Mouse (Mus musculus): ENCODE measurements around the gene Rrp12.
"Not testable (repeated sequence)": the region's sequence is repeated elsewhere in the genome, so short reads cannot be mapped to it uniquely, and the experiment has no call there.

Gene Rrp12

GRCm38 (mm10) chr19:41895460-41896318, at the start of gene Rrp12:
Gene Rrp12, minus strand, starts transcription at chr19:41896173.
- DNase-seq (ENCODE audit: low read depth, low spot score) = peak; percentile 87

- DNase-seq (ENCODE audit: low read depth, low spot score) = no peak
Observed at GRCm38 (mm10) chr19:41943841-41944240, 47.9 kb upstream of the Rrp12 start.

- DNase-seq (ENCODE audit: low read depth, low spot score) = no peak
Observed at GRCm38 (mm10) chr19:41938539-41938938, 42.6 kb upstream of the Rrp12 start.

GRCm38 (mm10) chr19:41935921-41936320, 39.9 kb upstream of the Rrp12 start:
- no peak for DNase-seq (ENCODE audit: low read depth, low spot score)

GRCm38 (mm10) chr19:41934124-41934523, 38.2 kb upstream of the Rrp12 start:
- DNase-seq (ENCODE audit: low read depth, low spot score) = peak; percentile 13

- DNase-seq (ENCODE audit: low read depth, low spot score) = peak; percentile 96
Observed at GRCm38 (mm10) chr19:41933179-41934086, 37.5 kb upstream of the Rrp12 start, which contains the start of the genes Exosc1 and Zdhhc16. Gene Exosc1, minus strand, starts transcription at chr19:41933423. Gene Zdhhc16, plus strand, starts transcription at chr19:41933480.

- DNase-seq (ENCODE audit: low read depth, low spot score) = no peak
Observed at GRCm38 (mm10) chr19:41932686-41933085, 36.7 kb upstream of the Rrp12 start.

GRCm38 (mm10) chr19:41920412-41921067, 24.6 kb upstream of the Rrp12 start:
- no peak for DNase-seq (ENCODE audit: low read depth, low spot score)

- no peak for DNase-seq (ENCODE audit: low read depth, low spot score)
Observed at GRCm38 (mm10) chr19:41919471-41919870, 23.5 kb upstream of the Rrp12 start.

- DNase-seq (ENCODE audit: low read depth, low spot score) = no peak
Observed at GRCm38 (mm10) chr19:41916853-41917252, 20.9 kb upstream of the Rrp12 start.

- no peak for DNase-seq (ENCODE audit: low read depth, low spot score)
Observed at GRCm38 (mm10) chr19:41915294-41915693, 19.3 kb upstream of the Rrp12 start.

GRCm38 (mm10) chr19:41914592-41914882, 18.6 kb upstream of the Rrp12 start:
- not testable (repeated sequence) for DNase-seq (ENCODE audit: low read depth, low spot score)

- DNase-seq (ENCODE audit: low read depth, low spot score) = no peak
Observed at GRCm38 (mm10) chr19:41913774-41914591, 18.0 kb upstream of the Rrp12 start.

GRCm38 (mm10) chr19:41912121-41913080, 16.4 kb upstream of the Rrp12 start:
- peak; percentile 34 for DNase-seq (ENCODE audit: low read depth, low spot score)

GRCm38 (mm10) chr19:41911178-41912073, 15.5 kb upstream of the Rrp12 start, which contains the start of gene Pgam1:
Gene Pgam1, plus strand, starts transcription at chr19:41911923.
- peak; percentile 98 for DNase-seq (ENCODE audit: low read depth, low spot score)

- DNase-seq (ENCODE audit: low read depth, low spot score) = no peak
Observed at GRCm38 (mm10) chr19:41910396-41910795, 14.4 kb upstream of the Rrp12 start.

GRCm38 (mm10) chr19:41908736-41909135, 12.8 kb upstream of the Rrp12 start:
- no peak for DNase-seq (ENCODE audit: low read depth, low spot score)

GRCm38 (mm10) chr19:41907079-41907760, 11.2 kb upstream of the Rrp12 start:
- DNase-seq (ENCODE audit: low read depth, low spot score) = no peak

All from c-Kit-negative CD71-positive TER-119-positive erythroid progenitor cells, embryonic 14.5 days (primary cell).